Mouse (Mus musculus) midbrain, embryonic 16.5 days (tissue): ENCODE results near the gene Vipr2. TPM values are rescaled to one million over a fixed set of nuclear protein-coding genes. Genes with fewer than 3 reads are reported as not detected.

Source experiments
- ATAC-seq: fragments of 200-750 bp; cut with Nextera tagmentation; 2 replicates; pipeline ENCODE4 v1.8.0; 2017; ENCODE audit warnings: moderate TSS enrichment
- H3K27ac ChIP-seq: fragments of 300-500 bp; sonication (generic); 2 replicates; pipeline ENCODE4 v1.5.1; 2014; ENCODE audit warnings: mild to moderate bottlenecking, low read length, mixed read lengths
- H3K27me3 ChIP-seq: fragments of 300-500 bp; sonication (generic); 2 replicates; pipeline ENCODE4 v1.6.1; 2014; ENCODE audit warnings: low read depth, low read length, mixed read lengths; ENCODE audit not compliant: control insufficient read depth, insufficient read depth
- H3K36me3 ChIP-seq: fragments of 300-500 bp; sonication (generic); 2 replicates; pipeline ENCODE4 v1.6.1; 2014; ENCODE audit warnings: mild to moderate bottlenecking, low read length, moderate library complexity, mixed read lengths; ENCODE audit not compliant: control insufficient read depth, insufficient read depth
- H3K4me1 ChIP-seq: fragments of 300-500 bp; sonication (generic); 2 replicates; pipeline ENCODE4 v1.6.1; 2014; ENCODE audit warnings: mild to moderate bottlenecking, low read length, mixed read lengths; ENCODE audit not compliant: control insufficient read depth, insufficient read depth
- H3K4me2 ChIP-seq: fragments of 300-500 bp; sonication (generic); 2 replicates; pipeline ENCODE4 v1.6.1; 2014; ENCODE audit warnings: mild to moderate bottlenecking, low read length, mixed read lengths
- H3K4me3 ChIP-seq: fragments of 300-500 bp; sonication (generic); 2 replicates; pipeline ENCODE4 v1.5.1; 2014; ENCODE audit warnings: low read depth, mild to moderate bottlenecking, low read length, moderate library complexity, mixed read lengths
- H3K9ac ChIP-seq: fragments of 300-500 bp; sonication (generic); 2 replicates; pipeline ENCODE4 v1.6.1; 2014; ENCODE audit warnings: low read depth, low read length, mixed read lengths
- H3K9me3 ChIP-seq: fragments of 300-500 bp; sonication (generic); replicated peaks from 2 replicates; pipeline ENCODE4 v1.6.1; 2014; ENCODE audit warnings: mild to moderate bottlenecking, low read length, mixed read lengths; ENCODE audit not compliant: control insufficient read depth, poor library complexity, severe bottlenecking
- WGBS: fragments of 180-500 bp; shearing (Covaris S2); extraction: QIAGEN DNeasy Blood & Tissue Kit; methylation state at CpG from one replicate; pipeline ENCODE4 v1.1.7; 2014; 5-methylcytosine and 5-hydroxymethylcytosine counted together
- polyA plus RNA-seq: library from polyadenylated mRNA; unstranded; fragments of >200 nt; fragmentation: Nextera tagmentation; extraction: Ambion mirVana; gene quantifications from 2 replicates; pipeline ENCODE4 v1.2.1, GENCODE M21; 2015

The Vipr2 gene
- polyA plus RNA-seq, 1 experiment from 2014 or later = 1.3 TPM

DNA sequence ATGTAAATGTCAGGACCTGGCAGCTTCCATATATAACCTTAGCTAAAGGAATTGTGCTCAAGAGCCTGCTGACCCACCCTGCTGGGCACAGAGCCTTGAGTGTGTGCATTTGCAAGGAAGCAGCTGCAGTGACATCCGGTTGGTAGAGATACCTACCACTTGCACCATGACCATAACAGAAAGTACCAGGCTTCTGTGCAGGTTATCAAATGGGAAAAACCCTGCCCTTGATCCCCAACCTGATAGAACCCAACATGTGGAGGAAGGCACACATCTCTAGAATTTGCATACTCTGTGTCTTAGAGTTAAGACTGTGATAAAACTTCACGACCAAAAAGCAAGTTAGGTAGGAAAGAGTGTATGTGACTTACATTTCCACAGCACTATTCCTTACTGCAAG, 63.1 kb downstream of the Vipr2 start:
- 81% methylated on average over 2 of the region's 2 CpGs for WGBS

GRCm38 (mm10) chr12:116141816-116142215, 64.3 kb downstream of the Vipr2 start:
- H3K4me2 ChIP-seq = no peak overlapping the region
- H3K4me1 ChIP-seq = no peaks in the 10 kb centered on the region; the same call in 1 of the 2 replicates
- no peak overlapping the region for H3K27ac ChIP-seq
- no peaks in the 10 kb centered on the region for H3K9me3 ChIP-seq
- no peaks in the 10 kb centered on the region for H3K36me3 ChIP-seq
- no peak overlapping the region for H3K9ac ChIP-seq
- ATAC-seq = no peak
- no peak overlapping the region for H3K4me3 ChIP-seq
- H3K27me3 ChIP-seq = no peaks in the 10 kb centered on the region
- WGBS = 98% methylated on average over 2 of the region's 2 CpGs

More for the DNA sequence above, 63.1 kb downstream of the Vipr2 start:
- H3K4me1 ChIP-seq = no peaks in the 10 kb centered on the region
- no peak overlapping the region for H3K9ac ChIP-seq
- no peak overlapping the region for H3K27ac ChIP-seq
- H3K27me3 ChIP-seq = no peaks in the 10 kb centered on the region
- H3K9me3 ChIP-seq = no peaks in the 10 kb centered on the region
- H3K4me2 ChIP-seq = no peak overlapping the region
- ATAC-seq = no peak
- H3K36me3 ChIP-seq = no peaks in the 10 kb centered on the region
- no peak overlapping the region for H3K4me3 ChIP-seq

DNA sequence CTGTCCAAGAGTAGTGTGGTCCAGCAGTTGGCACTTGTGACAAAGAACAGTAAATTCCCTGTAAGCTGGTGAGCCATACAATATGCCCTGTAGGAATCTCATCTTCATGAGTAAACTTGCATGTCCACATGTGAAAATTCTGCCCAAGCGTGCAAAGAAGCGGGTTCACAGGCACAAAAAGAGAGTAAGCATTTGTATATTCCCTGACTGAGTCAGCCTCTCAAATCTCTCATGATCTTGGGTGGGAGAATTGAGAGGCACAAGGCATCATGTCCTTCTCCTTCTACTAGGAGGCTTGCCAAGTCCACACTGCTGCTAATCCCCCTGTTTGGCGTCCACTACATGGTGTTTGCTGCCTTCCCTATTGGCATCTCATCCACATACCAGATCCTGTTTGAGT, 64.9 kb downstream of the Vipr2 start:
- WGBS = 91% methylated on average over 3 of the region's 3 CpGs
- Histone ChIP-seq H3K9ac (no peak overlapping the region), H3K36me3 (no peaks in the 10 kb centered on the region)

DNA sequence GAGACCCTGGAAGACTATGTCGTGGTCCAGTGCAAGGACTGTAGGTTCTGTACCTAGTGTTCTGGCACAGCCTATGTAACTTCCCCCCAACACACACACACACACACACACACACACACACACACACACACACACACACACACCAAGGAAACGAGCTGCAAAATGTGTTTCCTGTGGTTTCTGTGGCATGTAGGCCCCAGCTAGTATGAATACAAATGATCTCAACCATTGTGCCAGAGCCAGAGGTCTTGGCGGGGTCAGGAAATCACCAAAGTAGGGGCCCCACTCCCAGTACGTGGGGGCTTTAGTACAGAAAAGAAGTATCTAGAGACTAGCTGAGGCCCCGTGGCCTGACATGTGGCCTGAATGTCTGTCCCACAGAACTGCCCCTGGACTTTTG, 67.7 kb downstream of the Vipr2 start:
- no peaks in the 10 kb centered on the region for H3K9me3 ChIP-seq
- WGBS = 30% methylated on average over 5 of the region's 5 CpGs
- H3K27me3 ChIP-seq = no peaks in the 10 kb centered on the region
- no peak overlapping the region for H3K4me2 ChIP-seq
- no peaks in the 10 kb centered on the region for H3K36me3 ChIP-seq
- no peak overlapping the region for H3K4me3 ChIP-seq
- H3K4me1 ChIP-seq = peaks cover 7% of the 10 kb centered on the region
- ATAC-seq = no peak
- no peak overlapping the region for H3K27ac ChIP-seq
- no peak overlapping the region for H3K9ac ChIP-seq

More for the DNA sequence above, 64.9 kb downstream of the Vipr2 start:
- Histone ChIP-seq H3K27ac (no peak overlapping the region), H3K9me3 (no peaks in the 10 kb centered on the region), H3K27me3 (no peaks in the 10 kb centered on the region), H3K4me1 (peaks cover 5% of the 10 kb centered on the region), H3K4me2 (no peak overlapping the region), H3K4me3 (no peak overlapping the region)
- ATAC-seq = no peak

- H3K27me3 ChIP-seq = no peaks in the 10 kb centered on the region
- WGBS = 73% methylated on average over 1 of the region's 1 CpGs
- H3K4me2 ChIP-seq = no peak overlapping the region
- no peak overlapping the region for H3K9ac ChIP-seq
- no peaks in the 10 kb centered on the region for H3K36me3 ChIP-seq
- peaks cover 7% of the 10 kb centered on the region for H3K4me1 ChIP-seq
- no peaks in the 10 kb centered on the region for H3K9me3 ChIP-seq
- H3K27ac ChIP-seq = no peak overlapping the region
- ATAC-seq = 0 out of 2 replicates have a peak, but pooled peaks have one; percentile 2
- no peak overlapping the region for H3K4me3 ChIP-seq
These were observed 68.2 kb downstream of the Vipr2 start for GRCm38 (mm10) chr12:116145686-116146085.

GRCm38 (mm10) chr12:116146996-116147634, 69.6 kb downstream of the Vipr2 start:
- Histone ChIP-seq H3K4me3 (no peak overlapping the region), H3K27me3 (no peaks in the 10 kb centered on the region), H3K9me3 (no peaks in the 10 kb centered on the region), H3K4me2 (no peak overlapping the region), H3K9ac (0 out of 2 replicates have a peak overlapping the region, but pooled peaks have one; percentile 22), H3K4me1 (peaks cover 7% of the 10 kb centered on the region), H3K27ac (peak overlapping the region; percentile 35; the same call in 1 of the 2 replicates), H3K36me3 (no peaks in the 10 kb centered on the region)
- WGBS = 10% methylated on average over 8 of the region's 8 CpGs
- ATAC-seq = peak; percentile 80

- Histone ChIP-seq H3K4me2 (no peak overlapping the region), H3K4me3 (no peak overlapping the region), H3K4me1 (no peaks in the 10 kb centered on the region), H3K9me3 (no peaks in the 10 kb centered on the region), H3K36me3 (no peaks in the 10 kb centered on the region), H3K27ac (no peak overlapping the region), H3K27me3 (no peaks in the 10 kb centered on the region), H3K9ac (no peak overlapping the region)
- no peak for ATAC-seq
- WGBS = 88% methylated on average over 9 of the region's 9 CpGs
These were observed 75.4 kb downstream of the Vipr2 start for GRCm38 (mm10) chr12:116152866-116153428.

DNA sequence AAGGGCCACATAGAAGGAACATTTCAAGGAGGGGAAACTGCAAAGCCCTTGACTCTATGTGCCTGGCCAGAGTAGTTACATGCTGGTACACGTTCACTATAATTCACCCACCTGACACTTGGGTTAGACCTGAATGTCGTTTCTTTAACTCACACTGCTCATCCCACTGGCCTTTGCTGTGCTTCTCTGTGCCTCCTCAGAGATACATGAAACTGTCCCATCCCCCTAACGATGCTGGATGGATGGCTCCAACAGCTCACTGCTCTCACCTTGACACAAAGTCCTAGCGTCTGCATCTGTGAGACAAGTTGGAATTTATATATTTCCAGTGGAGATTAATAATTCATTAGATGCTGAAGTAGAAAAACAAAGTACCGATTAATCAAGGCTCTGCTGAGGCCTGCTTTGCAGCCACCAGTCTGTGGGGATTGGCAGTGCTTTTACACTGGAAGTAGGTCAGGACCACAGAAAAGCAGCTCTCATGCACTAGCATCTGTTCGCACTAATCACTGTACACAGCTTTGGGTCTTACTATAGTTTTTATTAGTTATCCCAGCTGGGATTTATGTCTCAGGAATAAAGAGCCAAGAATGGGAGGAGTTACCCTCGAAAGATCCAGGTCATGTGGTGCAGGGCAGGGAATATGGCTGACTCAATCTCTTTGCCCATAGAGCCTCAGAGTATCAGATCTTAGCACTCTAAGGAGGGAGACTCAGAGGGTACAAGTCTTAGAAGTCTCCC, 79.4 kb downstream of the Vipr2 start:
- Histone ChIP-seq H3K4me3 (no peak overlapping the region), H3K9me3 (no peaks in the 10 kb centered on the region), H3K36me3 (no peaks in the 10 kb centered on the region), H3K4me2 (no peak overlapping the region), H3K27me3 (no peaks in the 10 kb centered on the region), H3K4me1 (no peaks in the 10 kb centered on the region), H3K9ac (no peak overlapping the region), H3K27ac (no peak overlapping the region)
- ATAC-seq = no peak
- 76% methylated on average over 7 of the region's 7 CpGs for WGBS

DNA sequence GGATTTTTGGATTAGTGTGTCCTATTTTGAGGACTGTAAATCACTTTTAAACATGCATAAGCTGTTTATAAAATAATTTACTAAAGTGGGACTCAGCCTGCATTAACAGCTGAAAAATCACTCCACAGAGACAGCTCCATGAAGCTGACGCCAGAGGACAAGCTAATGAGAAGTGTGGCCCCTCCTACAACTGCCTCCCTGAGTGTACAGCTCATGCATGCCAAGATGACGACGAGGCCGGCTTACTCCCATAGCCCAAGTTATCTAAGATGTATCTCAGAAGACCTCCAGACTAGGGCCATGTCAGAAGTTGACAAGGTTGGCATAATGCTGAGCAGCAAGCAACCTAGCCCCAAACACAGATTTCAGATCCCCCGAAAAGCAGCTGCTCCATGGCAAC, 81.7 kb downstream of the Vipr2 start:
- Histone ChIP-seq H3K27me3 (no peaks in the 10 kb centered on the region), H3K36me3 (no peaks in the 10 kb centered on the region), H3K27ac (no peak overlapping the region), H3K4me2 (no peak overlapping the region), H3K4me1 (no peaks in the 10 kb centered on the region), H3K9me3 (no peaks in the 10 kb centered on the region), H3K9ac (no peak overlapping the region), H3K4me3 (no peak overlapping the region)
- WGBS = 82% methylated on average over 5 of the region's 5 CpGs
- ATAC-seq = no peak
